Mouse (Mus musculus) midbrain, embryonic 11.5 days (tissue): Measurements from ENCODE around the gene Vmn1r68. TPM values are rescaled to one million over a fixed set of nuclear protein-coding genes. Genes with fewer than 3 reads are reported as not detected.

Source experiments
- ATAC-seq: fragments of 200-750 bp; cut with Nextera tagmentation; 2 replicates; pipeline ENCODE4 v1.8.0; 2017; ENCODE audit warnings: moderate TSS enrichment, moderate library complexity; ENCODE audit not compliant: low FRiP score
- DNase-seq: peaks from one replicate; pipeline ENCODE4 v3.0.0; 2015; ENCODE audit warnings: low spot score; ENCODE audit errors: missing footprints
- H3K27ac ChIP-seq: fragments of 300-500 bp; sonication (generic); 2 replicates; pipeline ENCODE4 v1.5.1; 2014; ENCODE audit warnings: low read depth, low read length
- H3K27me3 ChIP-seq: fragments of 300-500 bp; sonication (generic); 2 replicates; pipeline ENCODE4 v1.6.1; 2014; ENCODE audit warnings: mild to moderate bottlenecking, low read length, moderate library complexity, mixed read lengths; ENCODE audit not compliant: control insufficient read depth, insufficient read depth
- H3K36me3 ChIP-seq: fragments of 300-500 bp; sonication (generic); 2 replicates; pipeline ENCODE4 v1.6.1; 2014; ENCODE audit warnings: mild to moderate bottlenecking, low read length, moderate library complexity, mixed read lengths; ENCODE audit not compliant: control insufficient read depth, insufficient read depth
- H3K4me1 ChIP-seq: fragments of 300-500 bp; sonication (generic); 2 replicates; pipeline ENCODE4 v1.6.1; 2014; ENCODE audit warnings: low read length; ENCODE audit not compliant: control insufficient read depth, insufficient read depth
- H3K4me2 ChIP-seq: fragments of 300-500 bp; sonication (generic); 2 replicates; pipeline ENCODE4 v1.6.1; 2014; ENCODE audit warnings: mild to moderate bottlenecking, moderate library complexity
- H3K4me3 ChIP-seq: fragments of 300-500 bp; sonication (generic); 2 replicates; pipeline ENCODE4 v1.5.1; 2014; ENCODE audit warnings: low read depth, low read length
- H3K9ac ChIP-seq: fragments of 300-500 bp; sonication (generic); 2 replicates; pipeline ENCODE4 v1.6.1; 2014; ENCODE audit warnings: low read length
- H3K9me3 ChIP-seq: fragments of 300-500 bp; sonication (generic); 2 replicates; pipeline ENCODE4 v1.6.1; 2016; ENCODE audit warnings: low read length; ENCODE audit not compliant: control insufficient read depth
- WGBS: fragments of 180-500 bp; shearing (Covaris S2); extraction: QIAGEN DNeasy Blood & Tissue Kit; methylation state at CpG from one replicate; pipeline ENCODE4 v1.1.7; 2014; 5-methylcytosine and 5-hydroxymethylcytosine counted together
- polyA plus RNA-seq: library from polyadenylated mRNA; unstranded; fragments of >200 nt; fragmentation: Nextera tagmentation; extraction: Ambion mirVana; gene quantifications from 2 replicates; pipeline ENCODE4 v1.2.1, GENCODE M21; 2014

Gene Vmn1r68
- polyA plus RNA-seq: not detected in 2 replicates

- H3K4me2 ChIP-seq: no peak within 1 kb of the TSS
- H3K4me3 ChIP-seq: no peak within 1 kb of the TSS
- no peaks in the 10 kb centered on the region for H3K27me3 ChIP-seq
- H3K4me1 ChIP-seq: no peaks in the 10 kb centered on the region
- ATAC-seq (no peak), DNase-seq (no peak)
- no peak within 1 kb of the TSS for H3K9ac ChIP-seq
- no peak within 1 kb of the TSS for H3K27ac ChIP-seq
- no peaks in the 10 kb centered on the region for H3K36me3 ChIP-seq
- H3K9me3 ChIP-seq: no peaks in the 10 kb centered on the region; the same call in 1 of the 2 replicates
- 66% methylated on average over 2 of the region's 2 CpGs for WGBS
Observed at GRCm38 (mm10) chr7:10558385-10558784, at the start of gene Vmn1r68. Gene Vmn1r68, minus strand, starts transcription at chr7:10558485.

DNA sequence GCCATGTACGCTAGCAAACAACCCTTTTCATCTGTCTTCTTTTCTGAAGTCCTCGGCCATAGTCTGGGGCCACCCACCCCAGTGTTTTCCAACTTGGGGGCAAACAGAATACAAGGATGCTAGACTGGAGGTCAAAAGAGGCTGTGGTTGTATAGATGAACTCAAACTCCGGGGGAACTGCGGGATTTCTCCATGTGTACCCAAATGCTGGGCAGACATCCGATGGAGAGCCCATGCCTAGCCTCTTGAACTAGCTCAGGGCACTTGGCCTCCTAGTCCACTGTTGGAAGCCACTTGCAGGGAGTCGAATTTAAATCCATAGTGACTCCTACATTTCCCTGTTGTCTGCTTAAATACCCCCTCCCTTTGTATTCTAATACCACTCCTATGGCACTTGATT is 62.7 kb downstream of the Vmn1r68 start:
- H3K9me3 ChIP-seq: no peaks in the 10 kb centered on the region
- H3K36me3 ChIP-seq: peaks cover 14% of the 10 kb centered on the region
- H3K4me3 ChIP-seq: peak overlapping the region; percentile 62
- peak; percentile 86 for DNase-seq
- no peaks in the 10 kb centered on the region for H3K4me1 ChIP-seq
- H3K27ac ChIP-seq: no peak overlapping the region
- no peak; the same call in 1 of the 2 replicates for ATAC-seq
- H3K9ac ChIP-seq: peak overlapping the region; percentile 20; the same call in 1 of the 2 replicates
- peak overlapping the region; percentile 42 for H3K4me2 ChIP-seq
- WGBS: 29% methylated on average over 6 of the region's 6 CpGs
- H3K27me3 ChIP-seq: no peaks in the 10 kb centered on the region

- Histone ChIP-seq H3K27ac (no peak within 1 kb of the TSS; the same call in 1 of the 2 replicates), H3K36me3 (peaks cover 18% of the 10 kb centered on the region)
- ATAC-seq: peak; percentile 98
Observed at GRCm38 (mm10) chr7:10494786-10495521, 63.3 kb downstream of the Vmn1r68 start, which contains the start of gene Zik1. Gene Zik1, minus strand, starts transcription at chr7:10495394.

DNA sequence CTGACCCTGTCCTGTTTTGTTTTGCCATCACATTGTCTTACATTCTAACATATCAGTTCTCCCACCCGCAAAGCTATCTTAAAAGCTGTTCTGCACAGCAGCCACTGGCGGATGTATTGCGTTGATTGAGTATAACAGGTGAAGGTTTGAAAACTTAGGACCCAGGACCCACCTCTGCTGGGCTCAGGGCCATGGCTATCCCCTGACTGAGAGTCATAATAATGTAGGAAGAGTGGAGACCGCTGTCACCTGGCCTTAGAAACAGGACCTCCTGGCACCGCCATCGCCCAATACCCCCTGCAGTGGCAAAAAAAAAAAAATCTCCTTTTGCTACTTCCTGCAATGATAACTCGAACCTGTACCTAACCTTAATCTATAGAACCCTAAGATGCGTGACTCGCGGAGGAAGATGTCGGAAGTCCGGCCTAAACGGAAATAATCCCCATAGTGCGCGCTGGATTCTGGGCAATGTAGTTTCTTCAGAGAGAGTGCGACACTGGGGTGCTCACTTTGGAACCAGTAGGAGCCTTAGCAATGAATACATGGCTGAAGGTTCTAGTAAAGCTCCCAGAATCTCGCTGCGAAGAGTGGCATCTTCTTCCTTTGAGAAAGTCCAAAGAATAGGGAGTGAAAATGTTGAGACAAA is 77.6 kb downstream of the Vmn1r68 start:
- DNase-seq: no peak
- Histone ChIP-seq H3K4me1 (no peaks in the 10 kb centered on the region), H3K9ac (no peak overlapping the region), H3K4me2 (peak overlapping the region; percentile 17; the same call in 1 of the 2 replicates), H3K4me3 (peak overlapping the region; percentile 20), H3K27me3 (no peaks in the 10 kb centered on the region), H3K9me3 (peaks cover 3% of the 10 kb centered on the region; the same call in 1 of the 2 replicates), H3K36me3 (no peaks in the 10 kb centered on the region), H3K27ac (no peak overlapping the region)
- 61% methylated on average over 18 of the region's 18 CpGs for WGBS
- ATAC-seq: peak; percentile 64; the same call in 1 of the 2 replicates

More at GRCm38 (mm10) chr7:10494786-10495521, 63.3 kb downstream of the Vmn1r68 start, which contains the start of gene Zik1:
- peak; percentile 99 for DNase-seq
- Histone ChIP-seq H3K4me3 (peak within 1 kb of the TSS; percentile 62), H3K9ac (peak within 1 kb of the TSS; percentile 83), H3K4me2 (peak within 1 kb of the TSS; percentile 42), H3K27me3 (no peaks in the 10 kb centered on the region), H3K4me1 (no peaks in the 10 kb centered on the region), H3K9me3 (no peaks in the 10 kb centered on the region)
- WGBS: 2% methylated on average over 33 of the region's 33 CpGs

- Histone ChIP-seq H3K4me3 (no peak overlapping the region), H3K9ac (no peak overlapping the region), H3K4me1 (no peaks in the 10 kb centered on the region), H3K9me3 (peaks cover 3% of the 10 kb centered on the region; the same call in 1 of the 2 replicates), H3K27ac (no peak overlapping the region), H3K36me3 (no peaks in the 10 kb centered on the region), H3K4me2 (no peak overlapping the region), H3K27me3 (no peaks in the 10 kb centered on the region)
- ATAC-seq (no peak), DNase-seq (no peak)
Observed at GRCm38 (mm10) chr7:10479813-10480212, 78.5 kb downstream of the Vmn1r68 start.

- ATAC-seq: no peak
- WGBS: 82% methylated on average over 3 of the region's 3 CpGs
Observed at GRCm38 (mm10) chr7:10458166-10458565, 100.1 kb downstream of the Vmn1r68 start.

More at GRCm38 (mm10) chr7:10458166-10458565, 100.1 kb downstream of the Vmn1r68 start:
- Histone ChIP-seq H3K9ac (no peak overlapping the region), H3K4me3 (no peak overlapping the region), H3K4me1 (no peaks in the 10 kb centered on the region), H3K27me3 (no peaks in the 10 kb centered on the region), H3K9me3 (peaks cover 12% of the 10 kb centered on the region; the same call in 1 of the 2 replicates), H3K4me2 (no peak overlapping the region), H3K36me3 (no peaks in the 10 kb centered on the region), H3K27ac (no peak overlapping the region)
- DNase-seq: no peak

Other genes with a start within 250 kb of the Vmn1r68 start
- not detected in 2 replicates for gene Vmn1r67, start 115.2 kb downstream of the Vmn1r68 start, polyA plus RNA-seq
- 55.3 and 56.0 TPM in 2 replicates for gene Zik1, start 63.1 kb downstream of the Vmn1r68 start, polyA plus RNA-seq
- not detected in 2 replicates for gene Vmn1r69, start 55.2 kb upstream of the Vmn1r68 start, polyA plus RNA-seq
- gene Vmn1r70, start 73.0 kb upstream of the Vmn1r68 start, polyA plus RNA-seq: not detected in 2 replicates
- gene Nlrp4b, start 129.3 kb upstream of the Vmn1r68 start, polyA plus RNA-seq: not detected in 2 replicates
- not detected in 2 replicates for gene Vmn1r71, start 195.9 kb upstream of the Vmn1r68 start, polyA plus RNA-seq